Mouse (Mus musculus): Measurements from ENCODE around the gene Tsx. TPM values are rescaled to one million over a fixed set of nuclear protein-coding genes. Genes with fewer than 3 reads are reported as not detected.
A peak's percentile ranks its signal among the peaks of the same experiment; 100 is the strongest.
"Not testable (repeated sequence)": the region's sequence is repeated elsewhere in the genome, so short reads cannot be mapped to it uniquely, and the experiment has no call there.

The Tsx gene
- polyA plus RNA-seq, 1 experiment from 2014 or later, result 0.34 TPM

- Histone ChIP-seq H3K4me2 (ENCODE audit: low read length) (no peak overlapping the region), H3K4me3 (replicated peaks; ENCODE audit: low read depth, low read length) (no peak overlapping the region), H3K4me1 (replicated peaks; ENCODE audit: insufficient read depth, low read length) (no peaks in the 10 kb centered on the region), H3K9ac (ENCODE audit: low read depth, low read length) (no peak overlapping the region), H3K9me3 (replicated peaks; ENCODE audit: low read length) (no peaks in the 10 kb centered on the region), H3K27me3 (ENCODE audit: insufficient read depth, low read length) (no peaks in the 10 kb centered on the region), H3K36me3 (ENCODE audit: insufficient read depth, low read length) (no peaks in the 10 kb centered on the region), H3K27ac (no peak overlapping the region)
- DNase-seq (ENCODE audit: low spot score) (peak; percentile 77), ATAC-seq (replicated peaks; ENCODE audit: low FRiP score, low read depth) (no peak)
- peak; percentile 77 for TF ChIP-seq CTCF (IDR thresholded peaks at IDR 0.05; ENCODE audit: low read depth)
- WGBS, result 8% methylated on average over 1 of the region's 1 CpGs
Observed at GRCm38 (mm10) chrX:103440803-103441202, 26.5 kb downstream of the Tsx start.

GRCm38 (mm10) chrX:103443755-103444154 lies 29.5 kb downstream of the Tsx start:
- DNase-seq (ENCODE audit: low spot score), result peak; percentile 66
- no peak overlapping the region for H3K9ac ChIP-seq (ENCODE audit: low read depth, low read length)
- 30% methylated on average over 7 of the region's 7 CpGs for WGBS

GRCm38 (mm10) chrX:103447539-103448169 lies 33.4 kb downstream of the Tsx start:
- Histone ChIP-seq H3K4me1 (replicated peaks; ENCODE audit: insufficient read depth, low read length) (no peaks in the 10 kb centered on the region), H3K36me3 (ENCODE audit: insufficient read depth, low read length) (no peaks in the 10 kb centered on the region), H3K9ac (ENCODE audit: low read depth, low read length) (peak overlapping the region; percentile 40; the same call in 1 of the 2 replicates), H3K27ac (no peak overlapping the region), H3K27me3 (ENCODE audit: insufficient read depth, low read length) (peaks cover 9% of the 10 kb centered on the region; the same call in 1 of the 2 replicates), H3K4me3 (replicated peaks; ENCODE audit: low read depth, low read length) (peak overlapping the region; percentile 27), H3K4me2 (ENCODE audit: low read length) (peak overlapping the region; percentile 67), H3K9me3 (replicated peaks; ENCODE audit: low read length) (no peaks in the 10 kb centered on the region)
- ATAC-seq (replicated peaks; ENCODE audit: low FRiP score, low read depth) (peak; percentile 61; the same call in 1 of the 2 replicates), DNase-seq (ENCODE audit: low spot score) (peak; percentile 4)
- TF ChIP-seq CTCF (IDR thresholded peaks at IDR 0.05; ENCODE audit: low read depth), result no peak
- 10% methylated on average over 34 of the region's 34 CpGs for WGBS

More at GRCm38 (mm10) chrX:103443755-103444154, 29.5 kb downstream of the Tsx start:
- Histone ChIP-seq H3K4me1 (replicated peaks; ENCODE audit: insufficient read depth, low read length) (no peaks in the 10 kb centered on the region), H3K27me3 (ENCODE audit: insufficient read depth, low read length) (peaks cover 9% of the 10 kb centered on the region; the same call in 1 of the 2 replicates), H3K4me3 (replicated peaks; ENCODE audit: low read depth, low read length) (no peak overlapping the region), H3K36me3 (ENCODE audit: insufficient read depth, low read length) (no peaks in the 10 kb centered on the region), H3K27ac (no peak overlapping the region), H3K4me2 (ENCODE audit: low read length) (no peak overlapping the region), H3K9me3 (replicated peaks; ENCODE audit: low read length) (no peaks in the 10 kb centered on the region)
- TF ChIP-seq CTCF (IDR thresholded peaks at IDR 0.05; ENCODE audit: low read depth), result peak; percentile 72
- no peak for ATAC-seq (replicated peaks; ENCODE audit: low FRiP score, low read depth)

GRCm38 (mm10) chrX:103448429-103448828 lies 34.2 kb downstream of the Tsx start:
- H3K9me3 ChIP-seq (replicated peaks; ENCODE audit: low read length); H3K4me3 ChIP-seq (replicated peaks; ENCODE audit: low read depth, low read length); H3K4me1 ChIP-seq (replicated peaks; ENCODE audit: insufficient read depth, low read length); H3K27me3 ChIP-seq (ENCODE audit: insufficient read depth, low read length); H3K27ac ChIP-seq; H3K36me3 ChIP-seq (ENCODE audit: insufficient read depth, low read length); DNase-seq (ENCODE audit: low spot score); H3K9ac ChIP-seq (ENCODE audit: low read depth, low read length); ATAC-seq (replicated peaks; ENCODE audit: low FRiP score, low read depth): not testable (repeated sequence)
- 0 out of 2 replicates have a peak overlapping the region, but pooled peaks have one; percentile 67 for H3K4me2 ChIP-seq (ENCODE audit: low read length)
- 61% methylated on average over 9 of the region's 13 CpGs for WGBS

GRCm38 (mm10) chrX:103448943-103449722 lies 34.9 kb downstream of the Tsx start:
- H3K4me2 ChIP-seq (ENCODE audit: low read length); ATAC-seq (replicated peaks; ENCODE audit: low FRiP score, low read depth); H3K27me3 ChIP-seq (ENCODE audit: insufficient read depth, low read length); H3K9ac ChIP-seq (ENCODE audit: low read depth, low read length); H3K4me1 ChIP-seq (replicated peaks; ENCODE audit: insufficient read depth, low read length); H3K4me3 ChIP-seq (replicated peaks; ENCODE audit: low read depth, low read length); DNase-seq (ENCODE audit: low spot score); H3K27ac ChIP-seq; H3K36me3 ChIP-seq (ENCODE audit: insufficient read depth, low read length); H3K9me3 ChIP-seq (replicated peaks; ENCODE audit: low read length): not testable (repeated sequence)
- 69% methylated on average over 18 of the region's 27 CpGs for WGBS

GRCm38 (mm10) chrX:103452815-103453214 lies 38.5 kb downstream of the Tsx start:
- DNase-seq (ENCODE audit: low spot score) (no peak), ATAC-seq (replicated peaks; ENCODE audit: low FRiP score, low read depth) (no peak)
- peaks cover 6% of the 10 kb centered on the region; the same call in 1 of the 2 replicates for H3K27me3 ChIP-seq (ENCODE audit: insufficient read depth, low read length)
- H3K4me1 ChIP-seq (replicated peaks; ENCODE audit: insufficient read depth, low read length), result no peaks in the 10 kb centered on the region
- H3K9ac ChIP-seq (ENCODE audit: low read depth, low read length), result no peak overlapping the region
- no peaks in the 10 kb centered on the region for H3K36me3 ChIP-seq (ENCODE audit: insufficient read depth, low read length)
- H3K27ac ChIP-seq, result no peak overlapping the region
- no peak for TF ChIP-seq CTCF (IDR thresholded peaks at IDR 0.05; ENCODE audit: low read depth)
- no peaks in the 10 kb centered on the region for H3K9me3 ChIP-seq (replicated peaks; ENCODE audit: low read length)
- no peak overlapping the region for H3K4me2 ChIP-seq (ENCODE audit: low read length)
- H3K4me3 ChIP-seq (replicated peaks; ENCODE audit: low read depth, low read length), result no peak overlapping the region
- WGBS, result 76% methylated on average over 6 of the region's 6 CpGs
